Mouse (Mus musculus): Measurements from ENCODE around the gene Tmem88b.

Tmem88b gene

DNA sequence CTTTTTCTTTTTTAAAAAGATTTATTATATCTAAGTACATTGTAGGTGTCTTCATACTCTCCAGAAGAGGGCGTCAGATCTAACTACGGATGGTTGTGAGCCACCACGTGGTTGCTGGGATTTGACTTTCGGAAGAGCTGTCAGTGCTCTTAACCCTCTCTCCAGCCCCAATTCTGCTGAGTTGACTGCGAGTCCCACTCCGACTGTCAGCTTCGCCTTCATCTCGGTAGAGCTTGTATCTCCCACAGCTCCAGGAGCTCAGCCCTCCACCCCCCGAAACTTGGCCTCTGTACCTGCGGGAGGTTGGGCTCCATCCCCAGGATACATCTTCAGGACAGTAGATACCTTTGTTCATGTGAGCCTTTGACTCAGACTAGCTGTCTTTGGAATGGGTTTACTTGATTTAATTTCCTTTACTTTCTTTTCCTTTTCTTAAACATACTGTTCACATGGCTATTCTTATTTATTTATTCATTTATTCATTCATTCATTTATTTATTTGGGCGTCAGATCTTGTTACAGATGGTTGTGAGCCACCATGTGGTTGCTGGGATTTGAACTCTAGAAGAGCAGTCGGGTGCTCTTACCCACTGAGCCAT is 17.2 kb upstream of the Tmem88b start, which contains the start of gene Mrpl20:
TSS of gene Mrpl20 (plus strand) at position 138 of the 599 bp plus-strand sequence.
- TF ChIP-seq GATA4 (IDR thresholded peaks at IDR 0.05; ENCODE audit: insufficient replicate concordance, low read length), result no peak

DNA sequence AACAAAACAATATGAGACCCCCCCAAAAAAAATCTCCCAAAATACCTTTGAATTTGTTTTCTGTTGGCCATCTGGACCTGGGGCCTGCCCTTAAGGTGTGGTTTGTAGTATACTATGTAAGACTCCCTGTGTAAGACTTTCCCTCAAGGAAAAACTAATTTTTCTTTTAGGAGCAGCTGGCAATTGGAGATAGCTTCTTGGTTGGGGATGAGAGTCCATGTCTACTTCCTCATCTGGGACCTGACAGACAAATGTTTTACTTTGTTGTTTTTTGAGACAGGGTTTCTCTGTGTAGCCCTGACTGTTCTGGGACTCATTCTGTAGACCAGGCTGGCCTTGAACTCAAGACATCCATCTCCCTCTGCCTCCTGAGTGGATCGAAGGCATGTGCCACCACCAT is 16.4 kb upstream of the Tmem88b start:
- no peak for TF ChIP-seq GATA4 (IDR thresholded peaks at IDR 0.05; ENCODE audit: insufficient replicate concordance, low read length)

DNA sequence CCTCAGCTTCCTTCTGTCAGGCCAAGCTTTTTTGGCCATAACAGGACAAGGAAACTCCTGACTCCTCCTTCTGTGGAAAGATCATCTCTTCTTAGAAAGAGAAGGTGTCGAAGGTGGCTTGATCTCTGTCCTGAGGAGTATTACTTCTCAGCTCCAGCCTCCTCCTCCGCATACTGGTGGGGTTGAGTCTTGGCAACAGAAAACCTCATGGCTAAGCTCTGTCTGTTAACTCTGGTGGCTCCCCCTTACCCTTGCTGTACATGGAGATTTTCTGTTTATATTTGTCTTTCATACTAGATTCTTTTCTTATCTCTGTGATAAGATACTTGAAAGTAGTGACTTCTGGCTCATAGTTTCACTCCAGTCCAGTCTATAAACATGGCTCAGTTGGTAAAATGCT is 8.1 kb upstream of the Tmem88b start:
- no peak for TF ChIP-seq GATA4 (IDR thresholded peaks at IDR 0.05; ENCODE audit: insufficient replicate concordance, low read length)

DNA sequence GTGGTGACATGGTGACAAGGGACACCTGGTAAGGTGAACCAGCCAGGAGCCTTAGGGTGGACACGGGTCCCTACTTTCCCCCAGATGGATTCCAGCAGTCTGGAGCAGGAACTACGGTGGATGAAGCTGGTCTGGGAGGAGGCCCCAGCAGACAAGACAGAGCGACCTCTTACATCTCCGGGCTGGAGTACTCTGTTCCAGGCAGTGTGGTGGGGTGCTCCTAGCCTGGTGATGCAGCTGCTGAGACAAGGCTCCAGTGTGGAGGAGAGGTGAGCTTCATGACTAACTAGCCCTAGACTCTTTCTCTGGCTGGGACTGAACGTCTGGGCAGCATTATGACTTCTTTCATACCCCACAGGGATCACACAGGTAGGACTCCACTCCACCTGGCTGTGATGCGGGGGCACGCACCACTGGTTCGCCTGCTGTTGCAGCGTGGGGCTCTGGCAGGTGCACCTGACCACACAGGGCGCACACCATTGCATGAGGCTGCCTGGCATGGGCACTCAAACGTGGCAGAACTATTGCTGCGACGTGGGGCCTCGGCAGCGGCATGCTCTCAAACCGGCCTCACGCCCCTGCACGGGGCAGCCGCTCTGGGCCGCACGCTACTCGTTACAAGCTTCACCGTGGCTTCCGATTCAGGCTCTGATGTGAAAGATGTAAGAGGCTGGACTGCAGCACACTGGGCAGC is 5.7 kb upstream of the Tmem88b start:
- no peak for TF ChIP-seq GATA4 (IDR thresholded peaks at IDR 0.05; ENCODE audit: insufficient replicate concordance, low read length)

DNA sequence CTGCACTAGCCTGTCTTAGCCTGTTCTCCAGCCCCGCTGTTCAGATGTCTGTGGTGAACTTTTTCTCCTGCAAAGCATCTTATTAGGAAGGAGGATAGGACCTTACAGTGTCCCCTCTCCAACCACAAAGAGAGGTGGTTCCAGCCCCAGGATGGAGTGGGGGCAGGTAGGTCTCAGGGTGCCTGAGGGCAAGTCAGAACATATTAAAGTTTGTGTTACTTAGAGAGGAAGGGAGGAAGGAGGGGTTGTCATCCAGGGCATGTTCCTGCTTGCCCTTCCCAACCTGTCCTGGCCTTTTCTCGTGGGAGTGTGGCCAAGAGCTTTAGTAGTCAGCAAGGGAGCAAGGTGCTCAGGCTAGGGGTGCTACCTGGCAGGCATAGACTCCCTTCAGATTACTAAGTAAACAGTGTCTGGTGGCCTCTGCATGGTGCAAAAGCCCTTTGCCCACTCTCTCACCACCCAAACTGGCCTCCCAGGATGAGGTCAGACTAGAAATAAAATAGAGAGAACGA is 5.0 kb upstream of the Tmem88b start:
- no peak for TF ChIP-seq GATA4 (IDR thresholded peaks at IDR 0.05; ENCODE audit: insufficient replicate concordance, low read length)

DNA sequence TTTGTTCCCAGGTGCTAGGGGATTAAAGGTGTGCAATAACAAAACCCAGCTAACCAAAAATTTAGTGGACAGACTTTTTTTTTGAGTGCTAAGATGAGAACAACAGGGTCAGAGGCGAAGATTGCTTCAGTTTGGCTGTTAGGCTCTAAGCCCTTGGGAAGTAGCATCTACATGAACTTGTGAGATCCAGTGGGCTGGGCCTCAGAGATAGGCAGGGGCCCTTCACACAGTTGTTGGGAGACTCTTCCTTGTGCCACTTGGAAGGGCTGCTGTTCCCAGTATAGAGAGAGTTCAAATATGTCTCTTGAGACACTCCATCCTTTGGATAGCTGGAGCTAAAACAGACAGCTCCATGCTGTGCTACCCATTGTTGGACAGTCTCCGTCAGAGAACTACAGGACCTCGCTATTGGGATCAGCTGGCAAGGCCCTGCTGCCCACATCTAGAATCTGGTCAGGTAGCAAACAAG is 4.4 kb upstream of the Tmem88b start, which contains the start of gene Ankrd65:
TSS of gene Ankrd65 (plus strand) at position 419 of the 469 bp plus-strand sequence.
- TF ChIP-seq GATA4 (IDR thresholded peaks at IDR 0.05; ENCODE audit: insufficient replicate concordance, low read length), result no peak

DNA sequence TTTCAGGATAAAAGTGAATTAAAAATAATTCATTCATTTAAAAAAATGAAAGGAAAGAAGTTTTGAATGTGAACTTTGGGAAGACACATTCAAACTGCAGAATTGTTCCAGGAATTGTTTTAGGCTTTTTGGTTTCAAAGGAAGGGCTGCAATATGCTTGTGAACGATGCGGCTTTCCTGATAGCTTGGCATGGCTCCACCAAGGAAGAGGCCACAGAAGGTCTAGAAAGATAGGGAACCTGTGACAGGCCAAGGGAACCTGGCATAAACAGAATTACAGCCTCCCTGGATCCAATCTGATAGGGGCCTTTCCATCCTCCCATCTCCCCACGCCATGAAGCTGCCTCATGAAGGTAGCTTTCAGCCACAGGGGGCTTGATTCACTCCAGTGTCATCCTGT is 2.6 kb upstream of the Tmem88b start:
- TF ChIP-seq GATA4 (IDR thresholded peaks at IDR 0.05; ENCODE audit: insufficient replicate concordance, low read length), result no peak

DNA sequence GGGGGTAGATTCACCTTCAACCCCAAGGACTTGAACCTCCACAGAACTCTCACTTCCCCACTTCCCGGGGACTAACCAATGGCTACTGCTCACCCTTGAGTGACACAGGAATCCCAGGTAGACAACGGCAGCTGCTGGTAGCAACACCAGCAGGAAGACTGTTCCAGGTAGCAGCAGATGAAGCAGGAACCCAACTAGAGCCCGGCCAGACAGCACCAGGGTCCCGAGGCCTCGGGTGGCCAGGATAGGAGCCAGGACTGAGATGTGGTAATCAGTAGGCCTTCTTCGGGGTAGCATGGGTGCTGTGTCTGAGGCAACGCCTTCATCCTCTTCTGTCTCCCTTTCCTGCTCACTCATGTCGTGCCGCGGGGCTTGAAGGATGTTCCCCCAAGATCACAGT is 428 bp downstream of the Tmem88b start:
- no peak for TF ChIP-seq GATA4 (IDR thresholded peaks at IDR 0.05; ENCODE audit: insufficient replicate concordance, low read length)

DNA sequence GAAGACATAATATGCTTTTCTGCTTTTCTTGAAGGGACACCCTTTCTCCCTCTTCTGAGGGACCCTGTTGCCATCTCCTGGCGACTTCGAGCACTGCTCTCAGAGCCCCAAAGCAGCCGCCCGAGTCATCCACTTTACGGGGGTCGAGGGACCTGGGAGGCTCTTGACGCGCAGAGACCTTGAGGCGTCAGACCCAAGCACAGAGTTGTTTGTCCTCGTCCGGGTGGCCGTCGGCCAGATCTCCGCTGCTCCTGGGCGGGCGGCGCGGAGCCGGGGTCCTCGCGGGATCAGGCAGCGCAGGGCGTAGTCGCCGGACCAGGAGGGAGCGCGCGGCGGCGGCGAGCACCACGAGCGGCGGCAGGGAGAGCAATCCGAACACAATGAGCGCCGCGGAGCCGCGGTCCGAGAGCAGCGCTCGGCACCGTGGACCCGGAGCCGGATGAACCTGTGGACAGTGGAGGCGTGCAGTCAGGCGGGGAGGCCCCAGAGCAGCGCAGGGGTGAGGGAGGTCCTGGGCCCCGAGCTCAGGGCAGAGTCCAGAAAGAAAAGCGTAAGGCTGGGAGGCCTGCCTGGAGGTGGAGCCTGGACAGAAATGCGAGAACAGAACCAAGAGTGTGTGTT is 1.5 kb downstream of the Tmem88b start:
- no peak for TF ChIP-seq GATA4 (IDR thresholded peaks at IDR 0.05; ENCODE audit: insufficient replicate concordance, low read length)

DNA sequence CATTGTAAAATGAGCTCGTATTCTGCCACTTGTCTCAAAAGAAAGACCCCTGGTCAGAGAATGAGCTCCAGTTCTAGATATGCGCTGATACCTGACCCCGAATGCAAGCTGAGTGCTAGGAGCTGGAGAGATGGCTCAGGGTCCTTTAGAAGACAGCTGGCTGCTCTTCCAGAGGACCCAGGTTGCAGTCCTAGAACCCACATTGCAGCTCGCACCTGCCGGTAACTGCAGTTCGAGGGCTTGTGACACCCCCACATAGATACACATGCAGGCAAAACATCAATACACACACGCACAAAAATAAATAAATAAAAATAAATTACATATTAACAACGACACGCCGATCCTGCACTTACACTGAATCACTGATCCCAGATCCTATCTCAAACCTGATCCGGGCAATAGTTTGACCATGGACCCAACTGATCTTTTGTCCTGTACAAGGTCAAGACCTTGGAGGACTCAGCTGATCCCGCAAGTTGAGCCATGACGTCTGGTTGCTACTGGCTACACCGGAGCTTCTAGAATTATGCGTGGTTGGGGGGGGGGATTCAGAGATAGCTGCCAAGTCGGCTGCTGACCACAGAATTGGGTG is 2.1 kb downstream of the Tmem88b start:
- TF ChIP-seq GATA4 (IDR thresholded peaks at IDR 0.05; ENCODE audit: insufficient replicate concordance, low read length), result no peak

DNA sequence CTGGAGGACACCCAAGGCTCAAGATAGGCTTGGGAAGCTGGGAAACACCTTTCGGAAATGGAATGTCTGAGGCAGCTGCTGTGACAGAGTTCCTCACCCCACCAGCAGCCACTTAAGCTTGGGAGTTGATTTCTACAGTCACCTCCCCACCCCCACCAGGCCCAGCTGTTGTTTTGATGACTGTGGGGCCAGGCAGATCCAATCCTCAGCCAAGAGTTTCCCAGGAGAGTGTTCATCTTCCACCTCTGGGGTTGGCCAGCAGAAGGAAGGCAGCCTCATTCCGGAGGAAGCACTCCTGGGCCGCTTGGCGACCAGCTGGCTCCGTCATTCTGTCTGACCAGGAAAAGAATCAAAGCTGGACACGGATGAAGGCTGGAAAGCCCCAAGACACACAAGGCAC is 4.8 kb downstream of the Tmem88b start:
- TF ChIP-seq GATA4 (IDR thresholded peaks at IDR 0.05; ENCODE audit: insufficient replicate concordance, low read length), result no peak

DNA sequence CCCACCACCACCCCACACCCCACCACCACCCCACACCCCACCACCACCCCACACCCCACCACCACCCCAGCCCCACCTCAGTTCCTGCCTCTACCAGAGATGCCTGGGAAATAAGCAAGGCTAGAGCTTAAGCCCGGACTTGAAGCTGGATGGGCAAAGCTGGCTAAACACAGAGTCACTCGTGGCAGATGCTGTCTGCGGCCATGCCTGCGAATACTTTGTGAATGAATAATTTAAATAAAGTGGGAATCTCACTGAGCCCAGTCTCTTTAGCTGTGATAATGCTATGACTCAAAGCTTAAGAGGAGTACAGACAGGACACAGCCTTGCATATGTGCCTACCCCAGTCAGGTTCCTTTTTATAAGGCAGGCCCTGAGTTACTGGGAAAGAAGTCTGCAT is 6.2 kb downstream of the Tmem88b start:
- no peak for TF ChIP-seq GATA4 (IDR thresholded peaks at IDR 0.05; ENCODE audit: insufficient replicate concordance, low read length)

DNA sequence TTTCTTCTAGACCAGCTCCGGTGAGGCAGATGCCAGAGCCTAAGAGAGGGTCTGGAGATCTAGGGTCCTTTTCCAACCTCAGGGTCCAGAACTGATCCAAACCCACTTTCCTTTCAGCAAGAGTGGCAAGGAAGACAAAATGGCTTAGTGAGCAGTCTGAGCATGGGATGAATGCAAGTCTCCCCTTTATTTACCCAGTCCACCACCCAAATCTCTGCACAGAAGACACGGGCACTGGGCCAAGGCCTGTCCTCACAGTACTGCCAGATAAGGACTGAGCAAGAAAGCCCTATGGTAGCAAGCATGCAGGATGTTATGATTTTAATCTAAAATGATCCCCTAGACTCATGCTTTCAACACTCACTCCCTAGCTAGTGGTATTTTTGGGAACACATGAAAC is 7.9 kb downstream of the Tmem88b start:
- TF ChIP-seq GATA4 (IDR thresholded peaks at IDR 0.05; ENCODE audit: insufficient replicate concordance, low read length), result no peak

DNA sequence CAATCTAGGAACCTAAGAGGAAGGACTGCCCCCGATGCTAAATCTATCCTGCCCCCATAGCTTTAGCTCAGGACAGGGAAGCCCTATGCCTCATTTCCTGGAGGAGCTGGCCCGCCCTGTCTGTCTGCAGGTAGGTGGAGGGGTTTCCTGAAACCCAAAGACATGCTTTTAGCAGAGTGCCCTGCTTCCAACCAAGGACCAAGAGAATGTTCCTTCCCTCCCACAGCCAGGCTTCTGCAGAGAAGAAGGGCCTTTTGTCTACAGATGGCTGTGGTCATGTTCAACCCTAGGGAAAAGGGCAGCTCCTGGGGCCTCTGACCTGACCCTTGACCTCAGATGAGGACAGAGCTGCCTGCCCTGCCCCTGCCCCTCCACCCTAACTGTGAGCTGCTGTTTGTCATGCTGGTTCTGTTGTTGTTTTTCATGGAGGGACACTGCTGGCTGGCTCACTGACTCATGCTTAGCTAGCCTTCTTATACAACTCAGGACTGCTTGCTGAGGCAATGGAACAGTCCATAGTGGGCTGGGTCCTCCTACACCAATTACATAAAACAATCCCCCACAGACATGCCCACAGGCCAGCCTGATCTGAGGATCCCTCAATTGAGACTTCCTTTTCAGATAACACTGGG is 8.9 kb downstream of the Tmem88b start:
- TF ChIP-seq GATA4 (IDR thresholded peaks at IDR 0.05; ENCODE audit: insufficient replicate concordance, low read length), result no peak

DNA sequence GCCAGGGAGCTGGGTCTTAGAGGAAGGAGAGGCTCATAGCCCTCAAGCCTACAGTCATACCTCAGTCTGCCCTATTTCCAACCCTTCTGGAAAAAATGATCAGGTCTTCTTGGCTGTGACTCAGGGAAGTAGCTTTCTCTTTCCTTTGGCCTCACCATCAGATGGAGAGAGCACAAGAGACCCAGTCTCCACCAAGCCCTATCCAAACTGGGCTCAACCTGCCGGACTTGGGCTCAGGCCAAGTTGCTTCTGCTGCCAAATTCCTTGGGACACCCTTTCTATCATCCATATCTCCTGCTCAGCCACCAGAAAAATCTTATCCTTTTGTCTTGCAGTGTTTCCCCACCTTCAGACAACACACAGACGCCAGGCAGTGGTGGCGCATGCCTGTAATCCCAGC is 9.8 kb downstream of the Tmem88b start:
- TF ChIP-seq GATA4 (IDR thresholded peaks at IDR 0.05; ENCODE audit: insufficient replicate concordance, low read length), result no peak
